ENCODE assay signal across 14 mouse cellular contexts in the genomic region with DNA sequence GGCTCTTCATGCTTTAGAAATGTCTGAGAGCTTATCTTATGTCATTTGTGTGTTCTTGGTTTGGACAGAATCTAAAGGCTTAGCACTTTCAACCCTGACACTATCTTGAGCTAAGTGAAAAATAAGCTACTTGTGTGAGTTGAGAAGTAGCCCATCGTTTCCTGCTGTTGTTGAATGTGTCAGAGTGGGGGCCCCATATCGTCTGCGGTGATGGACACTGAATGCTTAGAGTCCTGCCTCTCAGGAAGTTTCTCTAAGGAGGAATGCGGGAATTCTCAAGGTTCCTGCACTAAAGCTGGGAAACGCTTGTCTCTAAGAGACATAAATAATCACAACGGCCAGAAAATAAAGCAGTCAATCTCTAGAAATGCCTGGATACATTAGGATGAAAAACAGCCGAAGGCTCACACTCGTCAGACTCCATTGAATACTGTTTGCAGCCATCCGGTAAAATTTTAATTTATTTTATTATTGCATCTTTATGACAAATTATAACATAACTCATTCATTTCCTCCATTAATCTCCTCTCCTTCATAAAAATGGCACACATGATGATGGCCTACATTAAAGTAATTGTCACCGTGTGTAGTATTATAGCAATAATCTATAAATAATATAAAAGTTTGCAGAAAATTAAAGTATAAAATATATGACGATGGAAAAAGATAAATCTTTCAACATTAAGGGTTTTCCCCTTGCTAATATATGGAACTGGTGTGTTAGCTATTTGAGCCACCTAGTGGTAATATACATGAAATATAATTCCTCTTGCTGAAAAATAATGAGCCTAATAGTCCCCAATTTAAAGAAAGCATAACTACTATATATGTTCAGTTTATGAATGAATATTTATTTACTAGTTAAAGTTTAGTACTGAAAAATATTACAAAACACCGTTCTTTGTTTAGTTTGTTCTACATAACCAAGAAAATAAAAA.
A peak's percentile ranks its signal among the peaks of the same experiment; 100 is the strongest.
DNase-seq lines count a peak whose midpoint lies in the region; ATAC-seq and TF ChIP-seq lines count a peak whose summit lies in the region.
"Had no signal": no experiment of that assay in that cellular context is flagged by ENCODE, and none has a peak within 500 bp of the region (broad histone marks: within the 10 kb centered on the region; RNA-seq: fewer than 3 reads in every experiment).

No protein-coding gene starts in this region.

- H3K4me1 ChIP-seq in hindbrain, postnatal 0 days (ENCODE audit: insufficient read depth, low read length): no peaks in the 10 kb centered on the region
- no peaks in the 10 kb centered on the region for H3K4me1 ChIP-seq in hindbrain, embryonic 10.5 days (replicated peaks)
- no peaks in the 10 kb centered on the region for H3K4me1 ChIP-seq in liver, postnatal 0 days (ENCODE audit: insufficient read depth)
- H3K4me1 ChIP-seq in liver, embryonic 12.5 days: no peaks in the 10 kb centered on the region
- H3K4me1 ChIP-seq in CH12.LX (ENCODE audit: control insufficient read depth in 1 of 2, insufficient read depth in 2 of 2): peaks cover 3 to 21% of the 10 kb centered on the region in 2 experiments; a peak in 2 of 4 replicates
- H3K4me1 ChIP-seq: embryonic facial prominence, embryonic 12.5 days; forebrain, embryonic 12.5 days; heart, embryonic 15.5 days had no signal

- no peaks in the 10 kb centered on the region for H3K79me2 ChIP-seq in CH12.LX (replicated peaks; ENCODE audit: control insufficient read depth, extremely low read depth, insufficient read depth, poor library complexity, severe bottlenecking)

- 70% methylated on average over 12 of the region's 12 CpGs for WGBS in hindbrain, postnatal 0 days
- WGBS in hindbrain, embryonic 10.5 days: 83% methylated on average over 12 of the region's 12 CpGs
- WGBS in liver, postnatal 0 days (ENCODE audit: insufficient replicate concordance): 47% methylated on average over 12 of the region's 12 CpGs
- 53% methylated on average over 12 of the region's 12 CpGs for WGBS in liver, embryonic 12.5 days (ENCODE audit: insufficient replicate concordance)

- H3K4me2 ChIP-seq in hindbrain, postnatal 0 days (ENCODE audit: low read depth, low read length): no peak overlapping the region
- no peak overlapping the region for H3K4me2 ChIP-seq in liver, postnatal 0 days (ENCODE audit: low read depth, low read length)
- H3K4me2 ChIP-seq in liver, embryonic 12.5 days: no peak overlapping the region
- H3K4me2 ChIP-seq in CH12.LX (ENCODE audit: insufficient read depth, low read depth, poor library complexity, severe bottlenecking): no peak overlapping the region
- H3K4me2 ChIP-seq: embryonic facial prominence, embryonic 12.5 days; forebrain, embryonic 12.5 days; heart, embryonic 15.5 days had no signal

- in situ Hi-C loops in CH12.LX (cut with MboI; ENCODE audit: low pct_ligation_motif_present, low pct_unique_long_range_greater_than_20kb, low sequenced_read_pairs): no loop called here

- TF ChIP-seq EP300 in liver, postnatal 0 days (IDR thresholded peaks at IDR 0.05; ENCODE audit: low read depth): no peak
- TF ChIP-seq EP300 in CH12.LX (IDR thresholded peaks at IDR 0.05; ENCODE audit: low read length): no peak

- no peak overlapping the region for H3K9ac ChIP-seq in hindbrain, postnatal 0 days (replicated peaks; ENCODE audit: low read length)
- H3K9ac ChIP-seq in liver, postnatal 0 days (replicated peaks): no peak overlapping the region
- no peak overlapping the region for H3K9ac ChIP-seq in liver, embryonic 12.5 days
- H3K9ac ChIP-seq in CH12.LX (ENCODE audit: insufficient read depth, low read depth): no peak overlapping the region
- H3K9ac ChIP-seq: embryonic facial prominence, embryonic 12.5 days; forebrain, embryonic 12.5 days; heart, embryonic 15.5 days had no signal

- dilution Hi-C loops in CH12.LX (cut with MboI; ENCODE audit: extremely low pct_ligation_motif_present, extremely low pct_unique_long_range_greater_than_20kb, low sequenced_read_pairs): no loop called here

- no peaks in the 10 kb centered on the region for H3K36me3 ChIP-seq in hindbrain, postnatal 0 days (ENCODE audit: insufficient read depth, low read length)
- H3K36me3 ChIP-seq in hindbrain, embryonic 10.5 days: no peaks in the 10 kb centered on the region
- H3K36me3 ChIP-seq in liver, postnatal 0 days (replicated peaks; ENCODE audit: insufficient read depth, low read length): no peaks in the 10 kb centered on the region
- no peaks in the 10 kb centered on the region for H3K36me3 ChIP-seq in liver, embryonic 12.5 days
- H3K36me3 ChIP-seq in CH12.LX (replicated peaks in 1 of 2; ENCODE audit: control insufficient read depth in 1 of 2, insufficient read depth in 1 of 2, low read length in 1 of 2): no peaks in the 10 kb centered on the region
- H3K36me3 ChIP-seq: embryonic facial prominence, embryonic 12.5 days; forebrain, embryonic 12.5 days; heart, embryonic 15.5 days had no signal

- no peak overlapping the region for H3K27ac ChIP-seq in hindbrain, postnatal 0 days
- H3K27ac ChIP-seq in hindbrain, embryonic 10.5 days: no peak overlapping the region
- H3K27ac ChIP-seq in liver, postnatal 0 days (ENCODE audit: low read depth): no peak overlapping the region
- H3K27ac ChIP-seq in liver, embryonic 12.5 days: no peak overlapping the region
- no peak overlapping the region for H3K27ac ChIP-seq in CH12.LX (ENCODE audit: insufficient read depth, low read depth)
- H3K27ac ChIP-seq: embryonic facial prominence, embryonic 12.5 days; forebrain, embryonic 12.5 days; heart, embryonic 15.5 days had no signal

- TF ChIP-seq CTCF in hindbrain, postnatal 0 days (IDR thresholded peaks at IDR 0.05; ENCODE audit: low read depth): peak; percentile 48
- TF ChIP-seq CTCF in liver, postnatal 0 days (IDR thresholded peaks at IDR 0.05; ENCODE audit: low read depth): peak; percentile 39
- peak in 1 of 2 experiments; percentile 53; a peak in 1 of 4 replicates for TF ChIP-seq CTCF in CH12.LX (conservative IDR thresholded peaks at IDR 0.05 in 1 of 2, IDR thresholded peaks at IDR 0.05 in 1 of 2; ENCODE audit: low read depth in 2 of 2, low read length in 2 of 2)

- DNase-seq in hindbrain, postnatal 0 days (ENCODE audit: low spot score): no peak
- no peak for DNase-seq in hindbrain, embryonic 10.5 days (ENCODE audit: low spot score)
- DNase-seq in liver, postnatal 0 days: no peak
- DNase-seq in CH12.LX (ENCODE audit: extremely low read depth): peak; percentile 17
- DNase-seq in adrenal gland, adult (ENCODE audit: inconsistent age in 2 of 2, low spot score in 1 of 2): no peak
- DNase-seq: cerebellum, postnatal 10 days; layer of hippocampus, adult 9-11 months; left cerebral cortex, postnatal 4 days had no signal

- TF ChIP-seq RAD21 in CH12.LX (IDR thresholded peaks at IDR 0.05; ENCODE audit: low read depth, low read length): peak; percentile 23

- ATAC-seq in hindbrain, postnatal 0 days: no peak
- no peak for ATAC-seq in liver, postnatal 0 days
- ATAC-seq in liver, embryonic 12.5 days: no peak
- ATAC-seq in inflammation-experienced regulatory T-cells, adult 6 months: peak; percentile 69
- ATAC-seq: hindbrain, embryonic 16.5 days had no signal

- no peak overlapping the region for H3K4me3 ChIP-seq in hindbrain, postnatal 0 days (ENCODE audit: low read length)
- no peak overlapping the region for H3K4me3 ChIP-seq in hindbrain, embryonic 10.5 days
- no peak overlapping the region for H3K4me3 ChIP-seq in liver, postnatal 0 days (ENCODE audit: low read depth, low read length)
- no peak overlapping the region for H3K4me3 ChIP-seq in liver, embryonic 12.5 days
- H3K4me3 ChIP-seq in CH12.LX (replicated peaks in 1 of 3; ENCODE audit: low read depth in 2 of 3, low read length in 2 of 3, poor library complexity in 1 of 3): no peak overlapping the region
- H3K4me3 ChIP-seq: embryonic facial prominence, embryonic 12.5 days; forebrain, embryonic 12.5 days; heart, embryonic 15.5 days had no signal

- H3K9me3 ChIP-seq in hindbrain, postnatal 0 days (ENCODE audit: low read length): no peaks in the 10 kb centered on the region
- H3K9me3 ChIP-seq in hindbrain, embryonic 10.5 days: no peaks in the 10 kb centered on the region
- H3K9me3 ChIP-seq in liver, postnatal 0 days (ENCODE audit: low read length): no peaks in the 10 kb centered on the region
- H3K9me3 ChIP-seq in liver, embryonic 12.5 days (replicated peaks): no peaks in the 10 kb centered on the region
- H3K9me3 ChIP-seq in CH12.LX (replicated peaks; ENCODE audit: low read length): no peaks in the 10 kb centered on the region
- H3K9me3 ChIP-seq: embryonic facial prominence, embryonic 12.5 days; forebrain, embryonic 12.5 days; heart, embryonic 15.5 days had no signal

- TF ChIP-seq POLR2A in CH12.LX (IDR thresholded peaks at IDR 0.05; ENCODE audit: low read depth, low read length): no peak

- no peaks in the 10 kb centered on the region for H3K27me3 ChIP-seq in hindbrain, postnatal 0 days (ENCODE audit: insufficient read depth, low read length)
- H3K27me3 ChIP-seq in hindbrain, embryonic 10.5 days (ENCODE audit: insufficient read depth, poor library complexity, severe bottlenecking): no peaks in the 10 kb centered on the region
- H3K27me3 ChIP-seq in liver, postnatal 0 days (ENCODE audit: insufficient read depth, low read length): no peaks in the 10 kb centered on the region
- H3K27me3 ChIP-seq in liver, embryonic 12.5 days (replicated peaks): no peaks in the 10 kb centered on the region
- peaks cover 2% of the 10 kb centered on the region for H3K27me3 ChIP-seq in CH12.LX (replicated peaks)
- H3K27me3 ChIP-seq: embryonic facial prominence, embryonic 12.5 days; forebrain, embryonic 12.5 days; heart, embryonic 15.5 days had no signal

TF ChIP-seq in CH12.LX, 34 proteins besides CTCF, POLR2A, EP300 and RAD21:
- TF ChIP-seq CHD2 (IDR thresholded peaks at IDR 0.05; ENCODE audit: low read length) (0 out of 2 replicates have a peak, but pooled peaks have one; percentile 4), MAFK (IDR thresholded peaks at IDR 0.05; ENCODE audit: insufficient replicate concordance, low read length) (no peak), SMC3 (IDR thresholded peaks at IDR 0.05; ENCODE audit: low read depth, low read length) (peak; percentile 32)
